Mouse (Mus musculus) spleen, embryonic (tissue): ENCODE data around the gene Kif13a.

ENCODE experiments used
- CTCF ChIA-PET: fragments of 350-600 bp; sonication (Branson Sonifier 250); formaldehyde crosslinking; loops from one replicate; lab custom pipeline; 2022; lab: Charles Lee

Kif13a gene

GRCm38 (mm10) chr13:46884898-46885758 lies 44.5 kb downstream of the Kif13a start:
- CTCF ChIA-PET = no interaction called here

- CTCF ChIA-PET = no interaction called here
Measured at GRCm38 (mm10) chr13:46883976-46884375, 45.7 kb downstream of the Kif13a start.

- CTCF ChIA-PET = no interaction called here
Measured at GRCm38 (mm10) chr13:46883381-46883780, 46.3 kb downstream of the Kif13a start.

GRCm38 (mm10) chr13:46880736-46881135 lies 48.9 kb downstream of the Kif13a start:
- CTCF ChIA-PET = no interaction called here

GRCm38 (mm10) chr13:46880243-46880642 lies 49.4 kb downstream of the Kif13a start:
- CTCF ChIA-PET = no interaction called here

- CTCF ChIA-PET = no interaction called here
Measured at GRCm38 (mm10) chr13:46877049-46877448, 52.6 kb downstream of the Kif13a start.

GRCm38 (mm10) chr13:46875377-46875776 lies 54.3 kb downstream of the Kif13a start:
- CTCF ChIA-PET = no interaction called here

- CTCF ChIA-PET = no interaction called here
Measured at GRCm38 (mm10) chr13:46872732-46873131, 56.9 kb downstream of the Kif13a start.

- CTCF ChIA-PET = no interaction called here
Measured at GRCm38 (mm10) chr13:46872194-46872593, 57.5 kb downstream of the Kif13a start.

GRCm38 (mm10) chr13:46869464-46869863 lies 60.2 kb downstream of the Kif13a start:
- CTCF ChIA-PET = no interaction called here

GRCm38 (mm10) chr13:46863169-46863748 lies 66.4 kb downstream of the Kif13a start:
- CTCF ChIA-PET = no interaction called here

GRCm38 (mm10) chr13:46859876-46860275 lies 69.8 kb downstream of the Kif13a start:
- CTCF ChIA-PET = no interaction called here

- CTCF ChIA-PET = no interaction called here
Measured at GRCm38 (mm10) chr13:46859173-46859572, 70.5 kb downstream of the Kif13a start.

GRCm38 (mm10) chr13:46858835-46859152 lies 70.9 kb downstream of the Kif13a start:
- CTCF ChIA-PET = no interaction called here

GRCm38 (mm10) chr13:46858143-46858834 lies 71.4 kb downstream of the Kif13a start:
- CTCF ChIA-PET = no interaction called here

- CTCF ChIA-PET = no interaction called here
Measured at GRCm38 (mm10) chr13:46854456-46854855, 75.2 kb downstream of the Kif13a start.

- CTCF ChIA-PET = no interaction called here
Measured at GRCm38 (mm10) chr13:46852470-46852869, 77.2 kb downstream of the Kif13a start.

- CTCF ChIA-PET = no interaction called here
Measured at GRCm38 (mm10) chr13:46845456-46845855, 84.2 kb downstream of the Kif13a start.

GRCm38 (mm10) chr13:46844561-46845235 lies 85.0 kb downstream of the Kif13a start:
- CTCF ChIA-PET = no interaction called here

- CTCF ChIA-PET = no interaction called here
Measured at GRCm38 (mm10) chr13:46843646-46844045, 86.0 kb downstream of the Kif13a start.

- CTCF ChIA-PET = no interaction called here
Measured at GRCm38 (mm10) chr13:46842185-46842584, 87.5 kb downstream of the Kif13a start.

- CTCF ChIA-PET = no interaction called here
Measured at GRCm38 (mm10) chr13:46841668-46842067, 88.0 kb downstream of the Kif13a start.
